Mouse (Mus musculus) right cerebral cortex, postnatal 14 days (tissue): ENCODE results near the gene 1700123L14Rik.
"Not testable (repeated sequence)": the region's sequence is repeated elsewhere in the genome, so short reads cannot be mapped to it uniquely, and the experiment has no call there.

Experiments
- DNase-seq: peaks from one replicate; pipeline ENCODE4 v3.0.0; 2022

Gene 1700123L14Rik

DNA sequence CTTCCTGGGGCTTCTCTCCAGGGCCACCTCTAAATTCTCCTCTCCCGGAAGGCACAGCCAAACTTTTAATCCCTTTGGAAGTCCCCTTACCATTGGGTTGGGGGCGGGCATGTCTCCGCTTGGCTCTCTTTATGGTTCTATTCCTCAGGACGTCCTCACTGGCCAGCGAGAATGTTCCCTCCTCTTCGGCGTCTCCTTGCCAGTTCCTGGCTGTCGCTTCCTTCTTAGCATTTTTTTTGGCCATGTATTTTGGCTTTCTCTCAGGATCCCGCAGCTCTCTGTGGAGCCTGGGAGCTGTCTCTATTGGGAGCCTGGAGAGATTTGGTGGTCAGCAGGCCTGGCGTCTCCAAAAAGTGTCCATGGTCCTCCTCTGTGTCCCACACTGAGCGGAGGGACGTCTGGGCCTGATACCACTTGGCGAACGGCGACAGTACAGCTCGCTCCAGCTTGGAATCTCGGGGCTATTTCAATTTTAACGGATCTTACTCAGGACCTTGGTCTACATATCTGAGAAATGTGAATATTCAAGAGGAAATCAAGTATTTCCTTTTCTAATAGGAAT is at the start of gene 1700123L14Rik:
TSS of gene 1700123L14Rik (minus strand) at position 426 of the 562 bp plus-strand sequence.
- DNase-seq, result no peak

DNA sequence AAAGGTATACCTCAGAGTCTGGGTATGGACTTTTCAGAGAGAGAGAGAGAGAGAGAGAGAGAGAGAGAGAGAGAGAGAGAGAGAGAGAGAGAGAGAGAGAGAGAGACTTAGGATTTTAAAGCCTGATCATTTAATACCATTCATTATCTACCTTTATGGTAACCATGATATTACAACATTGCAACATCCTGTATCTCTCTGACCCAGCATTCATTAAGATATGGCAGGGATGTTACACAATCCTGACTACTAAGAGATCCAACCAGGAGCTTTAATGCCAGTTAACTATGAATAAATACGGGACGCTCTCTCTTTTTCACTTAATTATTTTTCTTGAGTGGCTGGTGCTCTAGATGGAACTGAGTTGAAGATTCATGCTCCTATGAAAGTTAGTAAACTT is 39.4 kb upstream of the 1700123L14Rik start:
- DNase-seq, result no peak

DNA sequence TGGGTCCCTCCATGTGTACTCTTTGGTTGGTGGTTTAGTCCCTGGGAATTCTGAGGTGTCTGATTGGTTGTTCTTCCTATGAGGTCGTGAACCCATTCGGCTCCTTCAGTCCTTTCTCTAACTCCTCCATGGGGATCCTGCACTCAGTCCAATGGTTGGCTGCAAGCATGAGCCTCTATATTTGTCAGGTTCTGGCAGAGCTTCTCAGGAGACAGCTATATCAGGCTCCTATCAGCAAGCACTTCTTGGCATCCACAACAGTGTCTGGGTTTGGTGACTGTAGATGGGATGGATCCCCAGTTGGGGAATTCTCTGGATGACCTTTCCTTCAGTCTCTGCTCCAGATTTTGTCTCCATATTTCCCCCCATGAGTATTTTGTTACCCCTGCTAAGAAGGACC is 32.9 kb upstream of the 1700123L14Rik start:
- DNase-seq, result not testable (repeated sequence)

DNA sequence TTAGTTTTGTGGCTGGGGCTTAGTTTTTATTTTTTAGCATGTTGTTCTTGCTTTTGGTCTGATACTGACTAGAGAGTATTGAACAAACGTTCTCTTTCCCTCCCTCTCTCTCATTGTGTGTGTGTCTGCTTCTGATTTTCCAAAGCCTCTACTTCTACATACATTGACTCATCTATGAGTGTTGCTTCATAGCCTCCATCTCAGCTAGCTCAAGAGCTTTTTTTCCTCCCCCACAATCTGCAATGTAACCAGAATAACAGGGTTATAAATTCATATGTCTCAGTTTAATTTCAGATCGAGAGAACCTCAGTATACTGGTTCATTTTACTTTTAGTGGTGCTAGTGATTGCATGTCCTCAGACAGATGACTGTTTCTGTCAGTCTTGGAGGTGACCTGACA is 20.5 kb upstream of the 1700123L14Rik start:
- DNase-seq, result no peak

DNA sequence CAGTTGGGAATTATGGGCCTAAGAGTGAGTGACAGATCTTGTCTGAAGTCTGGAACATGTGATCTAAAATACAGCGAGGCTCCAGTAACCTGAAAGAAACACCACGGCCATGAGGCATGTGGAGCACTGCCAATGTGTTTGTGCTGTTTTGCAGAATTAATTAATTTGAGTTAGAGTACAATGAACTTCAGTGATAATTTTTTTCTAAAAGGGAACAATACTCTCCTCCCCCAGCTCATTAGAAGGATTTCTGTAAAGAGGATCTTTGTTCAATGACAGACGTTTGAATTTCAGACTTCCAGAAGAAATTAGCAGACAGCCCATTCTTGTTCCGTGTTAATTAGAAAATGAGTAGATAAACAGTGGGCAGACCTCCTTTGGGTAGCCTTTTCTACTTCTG is 17.3 kb upstream of the 1700123L14Rik start:
- no peak for DNase-seq

DNA sequence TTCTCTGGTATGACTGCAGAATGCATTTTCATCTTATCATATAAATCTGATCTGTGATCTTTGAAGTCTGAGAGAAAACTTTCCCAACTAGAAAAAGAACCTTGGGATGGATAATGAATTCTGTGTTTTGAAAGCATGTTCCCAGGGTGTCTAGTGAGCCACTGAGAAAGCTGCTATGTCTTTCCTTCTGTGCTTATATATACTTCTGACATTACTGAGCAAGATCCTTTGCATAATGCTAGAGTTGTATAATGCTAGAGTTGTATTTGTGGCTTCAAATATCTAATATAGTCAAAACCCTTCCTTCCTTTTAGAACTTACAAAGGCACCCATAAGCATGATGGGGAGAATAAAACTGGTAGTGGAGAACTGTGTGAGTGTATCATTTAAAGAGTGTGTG is 12.5 kb upstream of the 1700123L14Rik start:
- no peak for DNase-seq

DNA sequence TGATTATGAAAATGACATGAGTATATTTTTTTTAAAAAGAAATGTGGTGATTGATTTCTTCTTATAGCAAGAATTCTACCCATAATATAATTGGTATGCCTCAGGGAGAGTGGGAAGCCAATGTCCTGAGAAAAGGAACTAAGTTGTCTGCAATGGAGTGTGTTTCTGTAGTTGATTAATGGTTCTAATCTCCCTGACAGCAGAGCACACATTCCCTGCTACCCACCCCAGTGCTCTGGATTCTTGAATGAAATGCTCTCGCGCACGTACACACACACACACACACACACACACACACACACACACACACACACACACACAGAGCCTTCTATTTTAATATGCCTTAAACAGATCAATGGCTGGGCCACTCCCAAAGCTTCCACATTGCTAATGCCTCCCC is 7.6 kb upstream of the 1700123L14Rik start:
- DNase-seq, result no peak

DNA sequence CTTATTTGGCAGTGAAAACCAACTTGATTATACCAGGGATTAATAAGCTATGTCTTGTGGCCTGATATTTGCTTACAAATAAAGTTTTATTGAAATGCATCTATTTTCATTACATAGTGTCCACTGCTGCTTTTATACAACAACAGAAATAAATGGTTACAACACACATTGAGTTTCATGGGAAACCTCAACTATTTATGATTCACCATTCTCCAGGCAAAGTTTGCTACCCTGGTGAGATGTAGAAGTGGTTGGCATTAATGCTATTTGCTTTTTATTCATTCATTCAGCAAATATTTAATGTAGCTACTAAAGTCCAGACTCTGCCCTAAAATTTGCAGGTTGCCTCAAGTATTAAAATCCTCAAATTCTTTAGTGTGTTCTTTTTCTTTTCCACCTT is 988 bp upstream of the 1700123L14Rik start:
- DNase-seq, result no peak

DNA sequence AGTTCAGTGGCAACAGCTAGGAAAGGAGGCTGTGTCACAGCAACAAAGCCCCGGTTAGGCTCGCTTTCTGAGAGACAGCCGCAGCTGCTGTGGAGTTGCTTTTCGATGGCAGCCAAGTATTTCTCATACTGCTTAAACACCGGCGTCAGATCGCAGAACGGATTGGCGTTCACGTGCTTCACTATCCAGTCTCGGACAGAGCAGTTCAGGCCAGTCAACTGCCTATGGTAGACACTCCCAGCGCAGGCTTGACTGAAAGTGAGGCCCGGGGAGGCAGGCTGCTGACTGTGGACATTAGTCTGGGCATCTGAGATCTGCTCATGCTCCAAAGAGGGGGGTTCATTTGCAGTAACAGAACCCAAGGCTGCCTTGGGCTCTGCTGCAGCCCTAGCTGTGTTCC is 640 bp downstream of the 1700123L14Rik start:
- DNase-seq, result peak; percentile 7

DNA sequence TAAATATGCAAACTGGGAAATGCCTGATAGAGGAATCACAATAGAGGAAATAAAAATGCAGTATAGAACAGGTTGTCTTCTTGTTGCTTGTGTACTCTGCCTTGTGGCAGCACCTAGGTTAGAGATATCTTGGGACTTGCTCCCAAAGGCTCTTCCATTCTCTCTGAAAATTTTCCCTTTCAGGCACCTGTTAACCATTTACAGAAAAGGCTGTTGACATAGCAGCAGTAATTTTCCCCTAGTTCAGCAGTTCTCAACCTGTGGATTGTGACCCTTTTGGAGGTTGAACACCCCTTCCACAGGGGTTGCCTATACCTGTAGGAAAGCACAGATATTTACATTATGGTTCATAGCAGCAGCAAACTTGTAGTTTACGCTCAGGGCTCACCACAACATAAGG is 22.7 kb downstream of the 1700123L14Rik start:
- no peak for DNase-seq

DNA sequence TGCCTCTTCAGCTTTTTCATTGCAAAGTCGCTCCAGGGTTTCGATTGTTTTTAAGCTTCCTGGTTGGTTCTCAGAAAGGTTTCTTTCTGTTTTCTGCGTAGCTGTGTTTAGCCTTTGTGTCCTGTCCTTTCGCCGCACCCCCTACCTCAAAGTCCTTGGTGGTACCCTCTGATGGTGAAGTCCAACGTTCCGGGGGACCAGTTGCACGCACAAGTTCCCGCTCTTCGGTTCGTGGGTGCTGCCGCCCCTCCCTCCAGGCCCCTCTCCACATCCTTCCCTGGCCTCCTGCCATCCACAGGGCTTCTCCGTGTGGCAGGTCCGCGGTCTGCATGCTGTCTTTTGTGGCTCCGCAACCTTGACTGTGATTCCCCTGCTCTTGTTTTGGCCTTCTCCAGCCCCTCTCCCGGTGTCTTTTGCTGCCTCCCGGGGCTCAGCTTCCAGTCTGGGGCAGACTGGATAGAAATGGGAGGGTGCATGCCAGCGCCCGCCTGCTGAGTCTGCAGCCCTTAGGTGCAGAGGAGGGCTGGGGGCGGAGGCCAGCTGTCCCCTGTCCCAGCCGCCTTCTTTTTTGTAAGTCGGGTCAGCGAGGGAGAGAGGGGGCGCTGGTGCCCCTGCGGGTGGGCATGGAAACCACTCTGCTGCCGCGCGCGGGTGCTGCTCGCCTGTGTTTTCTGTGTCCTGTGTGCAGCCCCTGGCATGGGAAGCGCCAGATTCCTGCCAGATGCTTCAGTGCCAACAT is 49.3 kb downstream of the 1700123L14Rik start:
- peak; percentile 53 for DNase-seq

DNA sequence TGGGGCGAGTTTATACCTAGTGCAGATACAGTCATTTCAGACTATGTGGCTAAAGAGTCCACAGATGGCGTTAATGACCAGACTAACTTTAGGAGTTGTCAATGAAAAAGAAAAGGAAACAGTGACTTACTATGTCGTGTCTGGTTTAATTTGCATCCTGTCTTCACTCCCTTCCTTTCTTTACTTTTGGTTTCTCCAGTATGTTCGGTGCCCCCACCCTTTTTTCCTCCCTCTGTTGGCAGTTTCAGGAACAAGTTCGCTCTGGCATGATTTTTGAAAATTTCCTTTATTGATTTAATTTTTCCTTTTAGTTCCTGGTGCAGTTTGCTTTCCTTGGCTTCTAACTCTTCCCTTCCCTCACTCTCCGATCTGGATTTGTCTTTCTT is 49.9 kb downstream of the 1700123L14Rik start:
- DNase-seq, result no peak
